Mouse (Mus musculus) gastrocnemius, postnatal 36 days (tissue): Measurements from ENCODE around the gene Olfr1134. TPM values are rescaled to one million over a fixed set of nuclear protein-coding genes. Genes with fewer than 3 reads are reported as not detected.
"Not testable (repeated sequence)": the region's sequence is repeated elsewhere in the genome, so short reads cannot be mapped to it uniquely, and the experiment has no call there.

Experiments used
- DNase-seq, 2 experiments: peaks; one replicate each; pipeline ENCODE4 v3.0.0; 2022
- intact Hi-C: fragments of 180-260 bp; cut with DNase I; formaldehyde crosslinking; loops from one replicate; pipeline ENCODE4 v1.15.1; 2025
- long read RNA-seq, 2 experiments: library from polyadenylated mRNA; stranded (forward); transcript quantifications; one replicate each; pipeline ENCODE4 v2.0.0; 2021
- total RNA-seq, 2 experiments: library from RNA; stranded (reverse); gene quantifications; 2 replicates each; pipeline ENCODE4 v1.2.3; 2021

Olfr1134 gene
- not detected for total RNA-seq
- long read RNA-seq, experiment 1, result 0 reads
- long read RNA-seq, experiment 2, result 0 reads

GRCm38 (mm10) chr2:87658360-87658759 lies at the start of gene Olfr1134:
Olfr1134 (minus strand) TSS chr2:87658460.
- intact Hi-C loops, result no loop called here
- no peak for DNase-seq

GRCm38 (mm10) chr2:87693847-87694246 lies 35.6 kb upstream of the Olfr1134 start, which contains the start of gene Olfr1136:
Olfr1136 (minus strand) TSS chr2:87693947.
- intact Hi-C loops, result no loop called here

GRCm38 (mm10) chr2:87673564-87673963 lies 15.3 kb upstream of the Olfr1134 start, which contains the start of gene Olfr1135:
Olfr1135 (minus strand) TSS chr2:87673664.
- DNase-seq, result no peak
- intact Hi-C loops, result no loop called here

More at GRCm38 (mm10) chr2:87693847-87694246, 35.6 kb upstream of the Olfr1134 start, which contains the start of gene Olfr1136:
- DNase-seq, result no peak

- no peak for DNase-seq
- intact Hi-C loops, result no loop called here
Measured at GRCm38 (mm10) chr2:87647274-87647673, 11.0 kb downstream of the Olfr1134 start, which contains the start of gene Olfr1133. Olfr1133 (minus strand) TSS chr2:87647374.

- no peak for DNase-seq
- intact Hi-C loops, result no loop called here
Measured at GRCm38 (mm10) chr2:87642441-87642840, 15.8 kb downstream of the Olfr1134 start.

GRCm38 (mm10) chr2:87637435-87637834 lies 20.8 kb downstream of the Olfr1134 start, which contains the start of gene Olfr1132:
Olfr1132 (minus strand) TSS chr2:87637535.
- DNase-seq, result no peak
- intact Hi-C loops, result no loop called here

GRCm38 (mm10) chr2:87626804-87627203 lies 31.5 kb downstream of the Olfr1134 start, which contains the start of gene Olfr1131:
Olfr1131 (plus strand) TSS chr2:87627104.
- intact Hi-C loops, result no loop called here
- DNase-seq, result no peak

GRCm38 (mm10) chr2:87605912-87606311 lies 52.3 kb downstream of the Olfr1134 start, which contains the start of gene Olfr1130:
Olfr1130 (plus strand) TSS chr2:87606212.
- DNase-seq, intact Hi-C loops: not testable (repeated sequence)

Other genes with a start within 250 kb of the Olfr1134 start
- not detected for gene Olfr1123, start 241.8 kb downstream of the Olfr1134 start, total RNA-seq
- not detected for gene Olfr1124, start 228.2 kb downstream of the Olfr1134 start, total RNA-seq
- not detected for gene Olfr1126, start 204.5 kb downstream of the Olfr1134 start, total RNA-seq
- gene Pramel7, start 161.4 kb downstream of the Olfr1134 start, total RNA-seq, result not detected
- not detected for gene Pramel6, start 151.9 kb downstream of the Olfr1134 start, total RNA-seq
- gene Olfr153, start 126.7 kb downstream of the Olfr1134 start, total RNA-seq, result not detected
- not detected for gene Olfr1128, start 112.9 kb downstream of the Olfr1134 start, total RNA-seq
- gene Olfr1129, start 84.6 kb downstream of the Olfr1134 start, total RNA-seq, result not detected
- not detected for gene Olfr1130, start 52.2 kb downstream of the Olfr1134 start, total RNA-seq
- not detected for gene Olfr1131, start 31.4 kb downstream of the Olfr1134 start, total RNA-seq
- not detected for gene Olfr1132, start 20.9 kb downstream of the Olfr1134 start, total RNA-seq
- gene Olfr1133, start 11.1 kb downstream of the Olfr1134 start, total RNA-seq, result not detected
- gene Olfr1135, start 15.2 kb upstream of the Olfr1134 start, total RNA-seq, result not detected
- not detected for gene Olfr1136, start 35.5 kb upstream of the Olfr1134 start, total RNA-seq
- not detected for gene Olfr1137, start 54.7 kb upstream of the Olfr1134 start, total RNA-seq
- gene Olfr1138, start 81.5 kb upstream of the Olfr1134 start, total RNA-seq, result not detected
- gene Olfr1140, start 85.3 kb upstream of the Olfr1134 start, total RNA-seq, result not detected
- not detected for gene Olfr1141, start 95.5 kb upstream of the Olfr1134 start, total RNA-seq
- gene Olfr152, start 121.0 kb upstream of the Olfr1134 start, total RNA-seq, result not detected
- not detected for gene Olfr1143, start 142.1 kb upstream of the Olfr1134 start, total RNA-seq
- gene Olfr1145, start 151.4 kb upstream of the Olfr1134 start, total RNA-seq, result not detected
- gene Olfr1148, start 172.1 kb upstream of the Olfr1134 start, total RNA-seq, result not detected
- gene Olfr1150-ps1, start 185.5 kb upstream of the Olfr1134 start, total RNA-seq, result not detected
- gene Olfr1151, start 197.4 kb upstream of the Olfr1134 start, total RNA-seq, result not detected
- gene Olfr1152, start 208.0 kb upstream of the Olfr1134 start, total RNA-seq, result not detected
- gene Olfr1153, start 236.5 kb upstream of the Olfr1134 start, total RNA-seq, result not detected
- gene Olfr1154, start 246.7 kb upstream of the Olfr1134 start, total RNA-seq, result not detected